Mouse (Mus musculus): ENCODE measurements around the gene Rab21. TPM values are rescaled to one million over a fixed set of nuclear protein-coding genes. Genes with fewer than 3 reads are reported as not detected.

Gene Rab21
- polyA plus RNA-seq, 1 experiment, result 30.9 TPM

GRCm38 (mm10) chr10:115311263-115311965 is 4.0 kb downstream of the Rab21 start:
- no peak for TF ChIP-seq GATA1 (IDR thresholded peaks at IDR 0.05; ENCODE audit: low read length)

GRCm38 (mm10) chr10:115309191-115309590 is 6.2 kb downstream of the Rab21 start:
- no peak for TF ChIP-seq GATA1 (IDR thresholded peaks at IDR 0.05; ENCODE audit: low read length)

GRCm38 (mm10) chr10:115307331-115307875 is 8.0 kb downstream of the Rab21 start:
- TF ChIP-seq GATA1 (IDR thresholded peaks at IDR 0.05; ENCODE audit: low read length), result no peak

GRCm38 (mm10) chr10:115298683-115299082 is 16.7 kb downstream of the Rab21 start:
- no peak for TF ChIP-seq GATA1 (IDR thresholded peaks at IDR 0.05; ENCODE audit: low read length)

GRCm38 (mm10) chr10:115297582-115297981 is 17.8 kb downstream of the Rab21 start:
- no peak for TF ChIP-seq GATA1 (IDR thresholded peaks at IDR 0.05; ENCODE audit: low read length)

GRCm38 (mm10) chr10:115296401-115296935 is 18.9 kb downstream of the Rab21 start:
- no peak for TF ChIP-seq GATA1 (IDR thresholded peaks at IDR 0.05; ENCODE audit: low read length)

GRCm38 (mm10) chr10:115295162-115295561 is 20.2 kb downstream of the Rab21 start:
- TF ChIP-seq GATA1 (IDR thresholded peaks at IDR 0.05; ENCODE audit: low read length), result no peak

GRCm38 (mm10) chr10:115294715-115295114 is 20.7 kb downstream of the Rab21 start:
- no peak for TF ChIP-seq GATA1 (IDR thresholded peaks at IDR 0.05; ENCODE audit: low read length)

- no peak for TF ChIP-seq GATA1 (IDR thresholded peaks at IDR 0.05; ENCODE audit: low read length)
Observed at GRCm38 (mm10) chr10:115293946-115294345, 21.4 kb downstream of the Rab21 start.

GRCm38 (mm10) chr10:115290671-115291070 is 24.7 kb downstream of the Rab21 start:
- TF ChIP-seq GATA1 (IDR thresholded peaks at IDR 0.05; ENCODE audit: low read length), result no peak

GRCm38 (mm10) chr10:115288856-115289255 is 26.5 kb downstream of the Rab21 start:
- TF ChIP-seq GATA1 (IDR thresholded peaks at IDR 0.05; ENCODE audit: low read length), result no peak

- no peak for TF ChIP-seq GATA1 (IDR thresholded peaks at IDR 0.05; ENCODE audit: low read length)
Observed at GRCm38 (mm10) chr10:115284170-115284569, 31.2 kb downstream of the Rab21 start.

GRCm38 (mm10) chr10:115281381-115281780 is 34.0 kb downstream of the Rab21 start:
- no peak for TF ChIP-seq GATA1 (IDR thresholded peaks at IDR 0.05; ENCODE audit: low read length)

GRCm38 (mm10) chr10:115271649-115272048 is 43.7 kb downstream of the Rab21 start:
- no peak for TF ChIP-seq GATA1 (IDR thresholded peaks at IDR 0.05; ENCODE audit: low read length)

- TF ChIP-seq GATA1 (IDR thresholded peaks at IDR 0.05; ENCODE audit: low read length), result no peak
Observed at GRCm38 (mm10) chr10:115270612-115271390, 44.6 kb downstream of the Rab21 start.

- TF ChIP-seq GATA1 (IDR thresholded peaks at IDR 0.05; ENCODE audit: low read length), result no peak
Observed at GRCm38 (mm10) chr10:115262926-115263562, 52.4 kb downstream of the Rab21 start.
